Mouse (Mus musculus) forebrain, embryonic 16.5 days (tissue): ENCODE measurements around the gene 1110051M20Rik. TPM values are rescaled to one million over a fixed set of nuclear protein-coding genes. Genes with fewer than 3 reads are reported as not detected.

ENCODE experiments used
- ATAC-seq: fragments of 200-750 bp; cut with Nextera tagmentation; 2 replicates; pipeline ENCODE4 v1.8.0; 2017; ENCODE audit warnings: mild to moderate bottlenecking, moderate library complexity
- H3K27ac ChIP-seq: fragments of 300-500 bp; sonication (generic); 2 replicates; pipeline ENCODE4 v1.5.1; 2014; ENCODE audit warnings: low read length, control low read depth
- H3K27me3 ChIP-seq: fragments of 300-500 bp; sonication (generic); replicated peaks from 2 replicates; pipeline ENCODE4 v1.6.1; 2014; ENCODE audit warnings: low read length; ENCODE audit not compliant: control insufficient read depth, insufficient read depth
- H3K36me3 ChIP-seq: fragments of 300-500 bp; sonication (generic); 2 replicates; pipeline ENCODE4 v1.6.1; 2014; ENCODE audit not compliant: control insufficient read depth, insufficient read depth
- H3K4me1 ChIP-seq: fragments of 300-500 bp; sonication (generic); replicated peaks from 2 replicates; pipeline ENCODE4 v1.6.1; 2014; ENCODE audit warnings: low read length; ENCODE audit not compliant: control insufficient read depth, insufficient read depth
- H3K4me2 ChIP-seq: fragments of 300-500 bp; sonication (generic); 2 replicates; pipeline ENCODE4 v1.6.1; 2014; ENCODE audit warnings: mild to moderate bottlenecking, low read length, control low read depth
- H3K4me3 ChIP-seq: fragments of 300-500 bp; sonication (generic); replicated peaks from 2 replicates; pipeline ENCODE4 v1.5.1; 2014; ENCODE audit warnings: mild to moderate bottlenecking, low read length, control low read depth
- H3K9ac ChIP-seq: fragments of 300-500 bp; sonication (generic); replicated peaks from 2 replicates; pipeline ENCODE4 v1.6.1; 2014; ENCODE audit warnings: low read depth, low read length, control low read depth
- H3K9me3 ChIP-seq: fragments of 300-500 bp; sonication (generic); 2 replicates; pipeline ENCODE4 v1.6.1; 2016; ENCODE audit warnings: low read length; ENCODE audit not compliant: control insufficient read depth
- WGBS: fragments of 180-500 bp; shearing (Covaris S2); extraction: QIAGEN DNeasy Blood & Tissue Kit; methylation state at CpG from one replicate; pipeline ENCODE4 v1.1.7; 2014; 5-methylcytosine and 5-hydroxymethylcytosine counted together
- polyA plus RNA-seq: library from polyadenylated mRNA; unstranded; fragments of >200 nt; fragmentation: Nextera tagmentation; extraction: Ambion mirVana; gene quantifications from 2 replicates; pipeline ENCODE4 v1.2.1, GENCODE M21; 2015

The 1110051M20Rik gene
- polyA plus RNA-seq, 1 experiment from 2014 or later, result 187 TPM

DNA sequence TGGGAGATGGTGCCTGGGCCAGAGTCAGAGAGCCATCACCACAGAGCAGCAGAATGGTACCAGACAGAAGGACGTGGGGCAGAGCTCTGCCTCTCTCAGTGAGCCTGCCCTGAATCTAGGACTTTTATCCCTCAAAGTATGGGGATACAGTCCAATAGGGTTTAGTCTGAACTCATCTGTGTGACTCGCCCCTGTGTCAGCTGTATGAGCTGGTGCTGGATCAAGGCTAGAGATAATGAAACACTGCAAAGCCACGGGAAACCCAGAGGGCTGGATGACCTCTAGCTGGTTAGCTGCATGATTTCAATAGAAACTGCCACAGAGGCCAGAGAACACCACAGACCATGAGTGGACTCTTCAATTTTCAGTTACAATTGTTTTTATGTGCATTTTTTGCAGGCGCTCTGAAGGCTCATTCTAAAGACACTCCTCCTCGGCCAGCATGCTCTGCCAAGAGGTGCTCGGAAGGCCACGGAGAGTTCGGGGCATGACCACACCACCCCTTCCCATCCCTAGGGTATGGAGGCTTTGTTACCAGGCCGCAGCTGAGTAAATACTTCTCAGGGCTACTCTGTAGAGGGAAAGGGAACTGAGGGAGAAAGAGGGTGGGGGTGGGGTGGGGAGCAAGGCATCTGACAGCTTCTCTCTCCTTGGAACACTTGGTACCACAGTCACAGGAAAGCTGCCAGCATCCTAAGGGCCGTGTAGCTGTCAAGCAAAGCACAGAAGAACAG lies 131.8 kb downstream of the 1110051M20Rik start:
- no peak for ATAC-seq
- Histone ChIP-seq H3K36me3 (no peaks in the 10 kb centered on the region), H3K9ac (no peak overlapping the region), H3K4me2 (no peak overlapping the region), H3K4me1 (0 out of 2 replicates have a peak, but pooled peaks cover 3% of the 10 kb centered on the region), H3K9me3 (no peaks in the 10 kb centered on the region), H3K4me3 (no peak overlapping the region), H3K27me3 (no peaks in the 10 kb centered on the region), H3K27ac (no peak overlapping the region)
- 59% methylated on average over 10 of the region's 10 CpGs for WGBS

DNA sequence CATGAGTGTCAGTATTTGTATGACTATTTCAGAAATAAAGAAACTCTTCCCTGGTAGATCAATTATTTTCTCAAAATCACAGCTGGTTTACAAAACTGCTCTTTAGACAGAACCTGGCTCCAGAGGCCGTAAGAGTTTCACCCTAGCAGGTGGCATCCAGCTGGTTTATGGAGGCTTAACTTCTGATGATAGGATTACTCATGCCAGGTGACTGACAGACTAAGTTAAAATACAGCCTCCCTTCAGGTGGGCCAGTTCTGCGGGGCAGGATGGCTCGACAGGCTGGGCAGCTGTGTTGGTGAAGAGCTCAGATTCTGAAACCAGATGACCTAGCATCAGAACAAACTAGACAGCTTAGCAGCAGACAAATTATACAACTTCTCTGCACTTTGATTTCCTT lies 135.0 kb downstream of the 1110051M20Rik start:
- no peaks in the 10 kb centered on the region for H3K27me3 ChIP-seq
- no peak overlapping the region for H3K4me3 ChIP-seq
- 68% methylated on average over 3 of the region's 3 CpGs for WGBS
- H3K27ac ChIP-seq, result no peak overlapping the region
- H3K9me3 ChIP-seq, result no peaks in the 10 kb centered on the region
- no peak overlapping the region for H3K9ac ChIP-seq
- H3K4me2 ChIP-seq, result no peak overlapping the region
- H3K4me1 ChIP-seq, result 0 out of 2 replicates have a peak, but pooled peaks cover 3% of the 10 kb centered on the region
- ATAC-seq, result no peak
- no peaks in the 10 kb centered on the region for H3K36me3 ChIP-seq

DNA sequence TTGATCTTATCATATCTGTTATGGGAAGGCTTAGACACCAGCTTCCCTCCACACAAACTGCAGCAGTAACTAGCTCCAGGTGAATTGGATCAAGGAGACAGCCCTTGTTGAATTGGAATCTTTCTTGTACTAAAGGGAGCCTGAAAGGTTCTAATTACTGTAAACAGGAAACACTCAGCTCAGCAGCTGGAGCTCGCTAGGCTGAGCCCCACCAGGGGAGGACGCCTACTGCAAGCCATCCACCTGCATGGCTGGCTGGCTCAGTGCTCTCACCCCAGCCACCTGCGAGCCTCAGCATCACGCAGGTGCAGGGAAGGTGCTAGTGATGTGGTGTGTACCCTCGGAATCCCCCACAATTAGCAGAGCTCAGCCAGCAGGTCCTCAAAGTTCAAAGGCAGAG lies 135.8 kb downstream of the 1110051M20Rik start:
- ATAC-seq, result no peak
- Histone ChIP-seq H3K9me3 (no peaks in the 10 kb centered on the region), H3K9ac (no peak overlapping the region), H3K4me1 (0 out of 2 replicates have a peak, but pooled peaks cover 3% of the 10 kb centered on the region), H3K4me3 (no peak overlapping the region), H3K27ac (no peak overlapping the region), H3K36me3 (no peaks in the 10 kb centered on the region), H3K4me2 (no peak overlapping the region), H3K27me3 (no peaks in the 10 kb centered on the region)
- WGBS, result 54% methylated on average over 5 of the region's 5 CpGs

DNA sequence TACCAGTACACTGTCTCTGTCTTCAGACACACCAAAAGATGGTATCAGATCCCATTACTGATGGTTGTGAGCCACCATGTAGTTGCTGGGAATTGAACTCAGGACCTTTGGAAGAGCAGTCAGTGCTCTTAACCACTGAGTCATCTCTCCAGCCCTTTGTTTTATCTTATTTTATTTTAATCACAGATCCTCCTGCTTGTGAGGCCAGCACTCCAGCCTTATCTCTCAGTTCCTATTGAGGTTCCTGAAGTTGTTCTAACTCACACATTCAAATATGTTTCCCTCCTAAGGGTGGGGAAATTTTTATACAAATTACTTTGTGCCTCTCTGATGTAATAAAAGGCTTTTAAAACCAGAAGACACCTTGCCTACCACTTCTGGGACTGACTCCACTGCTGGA lies 137.9 kb downstream of the 1110051M20Rik start:
- Histone ChIP-seq H3K36me3 (no peaks in the 10 kb centered on the region), H3K9ac (no peak overlapping the region)

DNA sequence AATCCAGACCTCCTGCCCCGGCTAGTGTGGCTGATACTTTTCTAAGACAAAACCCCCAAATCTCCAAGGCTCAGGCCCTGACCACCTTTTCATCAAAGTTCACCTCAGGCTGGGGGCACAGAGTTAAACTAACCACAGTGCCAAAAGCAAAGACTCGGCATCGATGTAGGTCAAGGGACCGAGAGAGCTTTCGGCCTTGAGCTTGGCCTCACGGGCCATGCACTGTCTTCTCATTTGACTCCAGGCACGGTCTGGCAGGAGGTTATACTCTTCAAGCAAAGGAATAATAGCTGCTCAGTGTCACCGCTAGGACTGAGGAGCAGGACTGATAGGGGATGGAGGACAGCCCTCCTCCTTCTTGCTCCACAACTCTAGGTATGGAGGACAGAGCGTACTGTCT lies 138.6 kb downstream of the 1110051M20Rik start:
- H3K4me1 ChIP-seq, result no peaks in the 10 kb centered on the region
- no peaks in the 10 kb centered on the region for H3K27me3 ChIP-seq
- no peak overlapping the region for H3K4me2 ChIP-seq
- H3K9me3 ChIP-seq, result no peaks in the 10 kb centered on the region
- no peak overlapping the region for H3K9ac ChIP-seq
- no peak overlapping the region for H3K4me3 ChIP-seq
- H3K36me3 ChIP-seq, result no peaks in the 10 kb centered on the region
- 94% methylated on average over 9 of the region's 9 CpGs for WGBS
- ATAC-seq, result no peak
- H3K27ac ChIP-seq, result no peak overlapping the region

More for the DNA sequence above, 137.9 kb downstream of the 1110051M20Rik start:
- H3K4me2 ChIP-seq, result no peak overlapping the region
- no peaks in the 10 kb centered on the region for H3K4me1 ChIP-seq
- no peaks in the 10 kb centered on the region for H3K9me3 ChIP-seq
- no peak overlapping the region for H3K27ac ChIP-seq
- no peaks in the 10 kb centered on the region for H3K27me3 ChIP-seq
- ATAC-seq, result no peak
- H3K4me3 ChIP-seq, result no peak overlapping the region

DNA sequence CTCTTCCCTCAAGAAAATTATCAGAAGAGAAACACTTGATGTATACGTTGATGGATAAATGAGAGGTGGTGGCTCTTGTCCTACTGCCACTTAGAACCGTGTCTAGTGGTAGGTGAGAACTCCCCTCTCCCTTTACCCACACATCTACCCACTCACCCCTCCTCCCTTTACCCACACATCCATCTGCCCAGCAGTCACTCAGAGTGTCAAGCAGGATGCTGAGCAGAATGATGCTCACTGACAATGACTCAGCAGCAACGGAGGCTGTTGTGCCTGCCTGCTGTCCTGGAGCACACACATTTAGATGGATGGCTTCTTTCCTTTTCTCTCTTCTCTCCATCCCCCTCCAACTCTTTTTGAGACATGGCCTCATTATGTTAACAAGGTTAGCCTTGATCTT lies 141.7 kb downstream of the 1110051M20Rik start:
- Histone ChIP-seq H3K36me3 (no peaks in the 10 kb centered on the region), H3K9me3 (no peaks in the 10 kb centered on the region), H3K9ac (no peak overlapping the region), H3K4me1 (no peaks in the 10 kb centered on the region), H3K4me3 (no peak overlapping the region), H3K27ac (no peak overlapping the region), H3K27me3 (no peaks in the 10 kb centered on the region), H3K4me2 (no peak overlapping the region)
- ATAC-seq, result no peak
- WGBS, result 69% methylated on average over 3 of the region's 3 CpGs

DNA sequence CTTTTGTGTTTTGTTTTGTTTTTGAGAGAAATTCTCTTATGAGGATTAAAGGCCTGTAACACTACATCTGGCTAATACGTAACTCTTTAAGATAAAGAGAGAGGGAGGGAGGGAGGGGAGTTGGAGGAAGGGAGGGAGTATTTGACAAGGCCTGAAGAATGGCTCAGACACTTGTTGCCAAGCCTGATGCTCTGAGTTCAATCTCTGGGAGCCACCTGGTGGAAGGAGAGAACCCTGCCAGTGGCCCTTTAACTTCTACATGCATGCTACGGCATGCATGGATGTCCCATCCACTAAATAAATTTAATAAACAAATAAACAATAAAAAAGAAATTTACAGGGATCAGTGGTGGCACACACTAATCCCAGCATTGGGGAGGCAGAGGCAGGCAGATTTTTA lies 142.7 kb downstream of the 1110051M20Rik start:
- H3K4me3 ChIP-seq, result no peak overlapping the region
- no peaks in the 10 kb centered on the region for H3K4me1 ChIP-seq
- no peak overlapping the region for H3K9ac ChIP-seq
- no peak overlapping the region for H3K4me2 ChIP-seq
- ATAC-seq, result no peak
- no peaks in the 10 kb centered on the region for H3K27me3 ChIP-seq
- 85% methylated on average over 2 of the region's 2 CpGs for WGBS
- no peaks in the 10 kb centered on the region for H3K9me3 ChIP-seq
- H3K36me3 ChIP-seq, result no peaks in the 10 kb centered on the region
- no peak overlapping the region for H3K27ac ChIP-seq

DNA sequence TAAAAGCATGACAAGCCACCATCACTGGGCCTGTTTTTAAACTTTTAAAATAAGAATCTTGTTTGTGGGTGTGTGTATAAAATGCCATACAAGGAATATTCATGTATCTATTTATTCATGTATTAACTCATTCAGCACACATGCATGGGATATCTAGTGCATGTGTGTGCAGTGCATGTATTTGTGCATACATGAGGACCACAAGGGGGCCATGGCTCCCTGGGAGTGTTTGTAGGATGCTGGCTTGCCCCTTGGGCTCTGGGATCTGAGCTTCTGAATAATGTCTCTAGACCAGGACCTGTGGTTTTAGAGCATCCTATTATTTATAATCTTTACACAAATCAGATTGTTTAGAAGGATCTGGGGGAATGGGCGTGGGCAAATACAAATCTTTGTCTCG lies 143.7 kb downstream of the 1110051M20Rik start:
- no peak overlapping the region for H3K27ac ChIP-seq
- no peaks in the 10 kb centered on the region for H3K9me3 ChIP-seq
- H3K9ac ChIP-seq, result no peak overlapping the region
- ATAC-seq, result no peak
- no peaks in the 10 kb centered on the region for H3K4me1 ChIP-seq
- H3K4me2 ChIP-seq, result no peak overlapping the region
- H3K27me3 ChIP-seq, result no peaks in the 10 kb centered on the region
- no peak overlapping the region for H3K4me3 ChIP-seq
- WGBS, result 92% methylated on average over 2 of the region's 2 CpGs
- H3K36me3 ChIP-seq, result no peaks in the 10 kb centered on the region

DNA sequence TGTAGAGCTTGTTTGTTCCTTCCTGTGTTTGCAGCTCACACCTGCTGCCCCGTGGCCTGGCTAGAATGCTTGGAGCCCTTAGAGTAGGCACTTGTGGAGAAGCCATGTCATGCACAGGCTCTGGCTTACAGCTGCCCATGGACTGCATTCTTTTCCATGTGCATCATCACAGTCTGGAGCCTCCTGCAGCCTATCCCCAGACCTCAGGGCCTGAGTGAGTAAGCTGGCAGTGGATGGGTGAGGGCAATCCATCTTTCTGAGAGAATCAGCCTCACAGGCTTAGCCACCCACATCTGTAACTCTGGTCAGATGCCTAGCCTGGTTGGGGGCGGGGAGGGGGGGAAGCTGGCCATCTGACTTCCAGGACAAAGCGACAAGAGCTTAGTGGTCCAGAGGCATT lies 145.3 kb downstream of the 1110051M20Rik start:
- ATAC-seq, result no peak
- WGBS, result 76% methylated on average over 3 of the region's 3 CpGs

DNA sequence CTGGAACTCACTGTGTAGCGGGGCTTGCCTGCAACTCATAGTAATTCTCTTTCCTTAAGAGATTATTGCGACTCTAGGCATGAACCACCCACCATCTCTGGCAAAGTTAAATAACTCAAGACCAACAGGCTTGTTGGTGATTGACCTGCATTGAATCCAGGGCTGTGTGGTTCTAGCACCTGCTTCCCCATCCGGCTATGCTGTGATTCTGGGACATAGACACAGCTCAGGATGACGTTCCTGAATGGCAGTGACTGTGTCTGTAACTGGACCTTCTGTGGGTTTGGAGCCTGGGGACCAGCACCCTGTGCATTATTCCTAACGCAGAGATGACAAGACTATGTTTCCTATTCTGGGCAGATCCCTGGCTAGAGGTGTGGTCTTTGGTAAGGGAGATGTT lies 148.6 kb downstream of the 1110051M20Rik start:
- H3K27ac ChIP-seq, result no peak overlapping the region
- no peaks in the 10 kb centered on the region for H3K36me3 ChIP-seq
- H3K4me3 ChIP-seq, result no peak overlapping the region
- peaks cover 7% of the 10 kb centered on the region for H3K4me1 ChIP-seq
- H3K27me3 ChIP-seq, result no peaks in the 10 kb centered on the region
- no peak overlapping the region for H3K4me2 ChIP-seq
- 90% methylated on average over 5 of the region's 5 CpGs for WGBS
- H3K9ac ChIP-seq, result no peak overlapping the region
- H3K9me3 ChIP-seq, result no peaks in the 10 kb centered on the region
- no peak for ATAC-seq

More for the DNA sequence above, 145.3 kb downstream of the 1110051M20Rik start:
- H3K9me3 ChIP-seq, result no peaks in the 10 kb centered on the region
- H3K27ac ChIP-seq, result no peak overlapping the region
- no peaks in the 10 kb centered on the region for H3K36me3 ChIP-seq
- H3K27me3 ChIP-seq, result no peaks in the 10 kb centered on the region
- H3K4me1 ChIP-seq, result no peaks in the 10 kb centered on the region
- H3K4me3 ChIP-seq, result no peak overlapping the region
- H3K4me2 ChIP-seq, result no peak overlapping the region
- H3K9ac ChIP-seq, result no peak overlapping the region
